11 mouse cellular contexts compared by ENCODE assay signal in genomic region chr6:55920866-55921630, GRCm38 (mm10).
DNase-seq lines count a peak whose midpoint lies in the region; ATAC-seq lines count a peak whose summit lies in the region.
"Had no signal": no experiment of that assay in that cellular context is flagged by ENCODE, and none has a peak within 500 bp of the region (broad histone marks: within the 10 kb centered on the region; RNA-seq: fewer than 3 reads in every experiment).

No protein-coding gene starts in this region.

- peaks cover 7% of the 10 kb centered on the region; the same call in 1 of the 2 replicates for H3K4me1 ChIP-seq in midbrain, embryonic 10.5 days
- no peaks in the 10 kb centered on the region for H3K4me1 ChIP-seq in midbrain, embryonic 11.5 days (ENCODE audit: control insufficient read depth, insufficient read depth, low read length)
- H3K4me1 ChIP-seq in forebrain, embryonic 14.5 days (ENCODE audit: control insufficient read depth, insufficient read depth, low read length), result peaks cover 10% of the 10 kb centered on the region; the same call in 1 of the 2 replicates
- peaks cover 8% of the 10 kb centered on the region; the same call in 1 of the 2 replicates for H3K4me1 ChIP-seq in neural tube, embryonic 15.5 days

- no peaks in the 10 kb centered on the region for H3K27me3 ChIP-seq in midbrain, embryonic 10.5 days (ENCODE audit: low read depth, poor library complexity, severe bottlenecking)
- no peaks in the 10 kb centered on the region for H3K27me3 ChIP-seq in midbrain, embryonic 11.5 days (ENCODE audit: control insufficient read depth, insufficient read depth, low read length)
- no peaks in the 10 kb centered on the region for H3K27me3 ChIP-seq in forebrain, embryonic 14.5 days (replicated peaks; ENCODE audit: control insufficient read depth, insufficient read depth, low read length)
- H3K27me3 ChIP-seq in neural tube, embryonic 15.5 days (replicated peaks), result no peaks in the 10 kb centered on the region
- H3K27me3 ChIP-seq: Patski had no signal

- no peaks in the 10 kb centered on the region for H3K36me3 ChIP-seq in midbrain, embryonic 10.5 days
- no peaks in the 10 kb centered on the region for H3K36me3 ChIP-seq in midbrain, embryonic 11.5 days (ENCODE audit: control insufficient read depth, insufficient read depth, low read length)
- H3K36me3 ChIP-seq in forebrain, embryonic 14.5 days (ENCODE audit: control insufficient read depth, insufficient read depth, low read length), result no peaks in the 10 kb centered on the region
- no peaks in the 10 kb centered on the region for H3K36me3 ChIP-seq in neural tube, embryonic 15.5 days

- H3K4me3 ChIP-seq in midbrain, embryonic 10.5 days, result no peak overlapping the region
- H3K4me3 ChIP-seq in midbrain, embryonic 11.5 days (ENCODE audit: low read depth, low read length), result no peak overlapping the region
- no peak overlapping the region for H3K4me3 ChIP-seq in forebrain, embryonic 14.5 days (ENCODE audit: low read depth, low read length)
- no peak overlapping the region for H3K4me3 ChIP-seq in neural tube, embryonic 15.5 days (replicated peaks)
- H3K4me3 ChIP-seq: heart, adult 2 months had no signal

- no peak for DNase-seq in midbrain, embryonic 10.5 days (ENCODE audit: low spot score)
- no peak for DNase-seq in midbrain, embryonic 11.5 days (ENCODE audit: low spot score, missing footprints)
- peak; percentile 93 for DNase-seq in forebrain, embryonic 14.5 days (ENCODE audit: low spot score)
- peak; percentile 33 to 34 for DNase-seq in layer of hippocampus, adult 8-10 months (ENCODE audit: low spot score in 2 of 2)
- DNase-seq in heart, adult 9 months (ENCODE audit: low spot score in 2 of 2), result no peak
- no peak for DNase-seq in ovary, postnatal 10 days (ENCODE audit: low spot score)
- DNase-seq in heart, postnatal 25 days (ENCODE audit: low spot score), result no peak
- DNase-seq: adrenal gland, postnatal 25 days; heart, adult 2 months had no signal

- peak overlapping the region; percentile 49; the same call in 1 of the 2 replicates for H3K27ac ChIP-seq in midbrain, embryonic 10.5 days (replicated peaks)
- H3K27ac ChIP-seq in midbrain, embryonic 11.5 days (ENCODE audit: low read depth, low read length), result no peak overlapping the region
- peak overlapping the region; percentile 97 for H3K27ac ChIP-seq in forebrain, embryonic 14.5 days (ENCODE audit: low read depth, low read length)
- peak overlapping the region; percentile 81 for H3K27ac ChIP-seq in neural tube, embryonic 15.5 days (replicated peaks)
- H3K27ac ChIP-seq: heart, adult 2 months had no signal

- ATAC-seq in midbrain, embryonic 11.5 days (ENCODE audit: low FRiP score), result no peak
- peak; percentile 87 for ATAC-seq in forebrain, embryonic 14.5 days
- peak; percentile 83 for ATAC-seq in neural tube, embryonic 15.5 days (ENCODE audit: low FRiP score)
- ATAC-seq: Patski had no signal

- no peak overlapping the region for H3K4me2 ChIP-seq in midbrain, embryonic 11.5 days
- H3K4me2 ChIP-seq in forebrain, embryonic 14.5 days (ENCODE audit: low read length), result peak overlapping the region; percentile 32; the same call in 1 of the 2 replicates
- peak overlapping the region; percentile 33 for H3K4me2 ChIP-seq in neural tube, embryonic 15.5 days

- no peak overlapping the region for H3K9ac ChIP-seq in midbrain, embryonic 11.5 days (ENCODE audit: low read length)
- H3K9ac ChIP-seq in forebrain, embryonic 14.5 days (ENCODE audit: low read length), result peak overlapping the region; percentile 52; the same call in 1 of the 2 replicates
- H3K9ac ChIP-seq in neural tube, embryonic 15.5 days (replicated peaks), result no peak overlapping the region

- WGBS in midbrain, embryonic 10.5 days, result 83% methylated on average over 4 of the region's 4 CpGs
- 83% methylated on average over 4 of the region's 4 CpGs for WGBS in midbrain, embryonic 11.5 days
- 49% methylated on average over 4 of the region's 4 CpGs for WGBS in forebrain, embryonic 14.5 days
- 37% methylated on average over 4 of the region's 4 CpGs for WGBS in neural tube, embryonic 15.5 days

- no peaks in the 10 kb centered on the region for H3K9me3 ChIP-seq in midbrain, embryonic 10.5 days (replicated peaks)
- no peaks in the 10 kb centered on the region for H3K9me3 ChIP-seq in midbrain, embryonic 11.5 days (ENCODE audit: control insufficient read depth, low read length)
- H3K9me3 ChIP-seq in forebrain, embryonic 14.5 days (replicated peaks; ENCODE audit: control insufficient read depth, low read length), result no peaks in the 10 kb centered on the region
- no peaks in the 10 kb centered on the region for H3K9me3 ChIP-seq in neural tube, embryonic 15.5 days (replicated peaks)

- intact Hi-C loops in heart, postnatal 25 days (cut with DNase I), result no loop called here

Comparison
In these comparisons a context has a peak if more than half of its experiments do, and no peak if none do; other contexts are left out.
1. DNase-seq: peak in forebrain, embryonic 14.5 days (single experiment) and layer of hippocampus, adult 8-10 months (2 of 2); none in midbrain, embryonic 10.5 days (single experiment), midbrain, embryonic 11.5 days (single experiment), heart, adult 9 months (0 of 2), ovary, postnatal 10 days (single experiment) and heart, postnatal 25 days (single experiment).